Mouse (Mus musculus) stomach, postnatal 0 days (tissue): ENCODE data around the gene Mgat5.

Experiments used
- CTCF ChIP-seq: IDR thresholded peaks from 2 replicates; pipeline ENCODE4 v1.5.1; 2016; ENCODE audit warnings: antibody characterized with exemption, low read depth, mild to moderate bottlenecking, moderate library complexity
- EP300 ChIP-seq: optimal IDR thresholded peaks from 2 replicates; pipeline ENCODE3; 2016; ENCODE audit warnings: antibody characterized with exemption

DNA sequence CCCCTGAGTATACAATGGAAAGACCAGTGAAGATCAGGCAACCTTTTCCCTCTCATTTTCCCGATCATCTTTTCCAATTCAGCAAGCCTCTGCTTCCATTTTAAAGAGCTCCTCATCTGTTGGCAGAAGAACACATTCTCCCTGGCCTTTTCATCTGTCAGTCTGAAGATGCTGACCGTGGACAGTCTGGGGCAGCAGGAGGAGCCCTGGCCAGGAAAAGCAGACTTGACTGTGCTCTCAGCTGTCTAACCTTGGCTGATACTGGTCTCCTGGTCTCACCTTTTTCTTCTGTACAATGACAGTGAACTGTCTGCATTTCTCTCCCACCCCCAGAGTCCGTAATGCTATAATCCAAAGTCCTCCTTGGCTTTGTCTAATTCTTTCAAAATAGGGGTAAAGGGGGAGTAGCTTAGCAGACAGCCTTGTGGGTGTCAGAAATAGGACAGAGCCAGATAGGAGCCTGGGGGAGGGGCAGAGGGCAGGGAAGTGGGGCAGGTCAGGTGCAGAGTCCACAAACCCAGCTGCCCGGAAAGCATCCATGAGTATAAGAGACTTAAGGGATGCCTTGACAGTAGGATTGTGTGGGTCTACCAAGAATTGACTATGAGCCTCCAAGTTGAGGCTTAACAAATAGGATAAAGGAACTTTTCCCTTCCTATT lies 214.2 kb downstream of the Mgat5 start:
- TF ChIP-seq CTCF (no peak), EP300 (no peak)
